Mouse (Mus musculus) left cerebral cortex, adult 11 months (tissue): ENCODE data around the gene Plg.

Experiments used
- DNase-seq: peaks from one replicate; pipeline ENCODE4 v3.0.0; 2022; ENCODE audit warnings: low spot score

The Plg gene

DNA sequence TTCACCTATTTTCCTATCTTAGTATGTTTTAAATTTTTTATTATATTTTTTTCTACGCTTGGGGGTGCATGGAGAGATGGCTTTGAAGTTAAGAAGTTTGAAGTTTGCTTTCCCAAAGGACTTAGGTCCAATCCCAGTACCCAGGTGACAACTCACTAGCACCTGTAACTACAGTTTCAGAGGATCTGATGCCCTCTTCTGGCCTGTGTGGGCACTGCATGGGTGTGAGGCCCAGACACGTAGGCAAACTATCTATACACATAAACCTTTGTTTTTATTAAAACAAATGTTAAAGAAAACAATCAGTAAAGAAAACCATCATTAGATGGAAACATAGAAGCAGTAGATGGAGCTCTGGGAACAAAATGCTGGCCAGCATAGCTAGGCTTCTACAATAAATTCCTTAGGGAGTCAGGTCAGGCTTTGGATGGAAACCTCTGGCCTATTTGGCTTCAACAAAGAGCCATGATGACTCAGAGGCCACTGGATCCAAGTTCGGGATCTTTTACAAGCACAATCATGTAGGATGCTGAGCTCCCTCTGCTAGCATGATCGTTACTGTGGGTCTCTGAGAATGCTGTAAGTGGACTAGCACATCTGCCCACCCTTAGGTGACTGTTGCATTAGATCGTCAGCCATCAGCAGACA, 76.9 kb downstream of the Plg start:
- no peak for DNase-seq

DNA sequence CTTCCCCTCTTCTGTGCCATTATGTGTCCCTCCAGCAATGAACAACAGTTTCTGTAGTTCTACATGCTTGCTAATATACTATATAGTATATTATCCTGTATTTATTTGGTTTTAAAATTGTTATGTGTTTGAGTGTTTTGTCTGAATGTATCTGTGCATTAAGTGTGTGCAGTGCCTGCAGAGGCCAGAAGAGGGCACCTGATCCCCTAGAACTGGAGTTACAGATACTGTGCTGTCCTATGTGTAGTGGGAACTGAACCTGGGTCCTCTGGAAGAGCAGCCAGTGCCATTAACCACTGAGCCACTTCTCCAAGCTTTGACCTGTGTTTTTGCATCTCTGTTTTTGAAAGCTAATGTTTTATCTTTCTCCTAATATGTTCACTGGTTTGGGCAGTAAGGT, 82.8 kb downstream of the Plg start:
- no peak for DNase-seq

DNA sequence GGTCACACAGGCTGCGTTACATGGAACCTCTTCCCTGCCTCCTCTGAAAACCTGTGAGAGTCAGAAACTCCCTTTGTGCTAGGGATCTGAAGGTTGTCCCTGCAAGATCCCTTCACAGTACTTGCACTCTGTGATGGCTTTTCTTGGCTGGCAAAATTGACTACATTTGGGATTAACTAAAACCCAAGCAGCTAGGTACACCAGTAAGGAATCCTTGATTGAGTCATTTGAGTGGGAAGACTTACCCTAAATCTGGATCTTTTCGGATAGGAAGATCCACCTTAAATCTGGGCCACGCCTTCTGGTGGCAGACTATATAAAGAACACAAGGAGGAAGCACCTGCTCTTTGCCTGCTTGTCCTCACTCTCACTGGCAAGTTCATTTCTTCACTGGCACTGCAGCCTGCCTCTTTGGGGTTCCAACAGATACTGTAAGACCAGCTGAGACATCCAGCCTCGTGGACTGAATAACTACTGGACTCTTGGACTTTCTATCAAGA, 88.1 kb downstream of the Plg start:
- no peak for DNase-seq

DNA sequence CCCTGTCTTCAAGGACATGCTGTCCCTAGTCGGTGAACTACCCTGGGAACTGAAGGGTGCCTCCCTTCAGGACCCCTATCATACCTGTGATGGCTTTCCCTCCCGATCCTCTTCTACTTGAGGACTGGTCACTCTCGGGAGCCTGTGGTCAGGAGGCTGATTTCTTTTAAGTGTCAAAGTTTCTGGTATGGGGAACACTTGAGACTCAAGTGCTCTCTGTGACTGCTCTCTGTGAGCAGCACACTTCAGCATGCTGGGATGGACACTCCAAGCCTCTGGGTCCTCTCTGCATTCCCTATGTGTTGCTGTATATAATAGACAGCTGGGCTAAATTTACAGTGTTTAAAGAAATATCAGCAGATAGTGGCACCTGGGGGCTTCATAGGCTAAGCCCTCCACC, 89.2 kb downstream of the Plg start:
- DNase-seq: no peak

DNA sequence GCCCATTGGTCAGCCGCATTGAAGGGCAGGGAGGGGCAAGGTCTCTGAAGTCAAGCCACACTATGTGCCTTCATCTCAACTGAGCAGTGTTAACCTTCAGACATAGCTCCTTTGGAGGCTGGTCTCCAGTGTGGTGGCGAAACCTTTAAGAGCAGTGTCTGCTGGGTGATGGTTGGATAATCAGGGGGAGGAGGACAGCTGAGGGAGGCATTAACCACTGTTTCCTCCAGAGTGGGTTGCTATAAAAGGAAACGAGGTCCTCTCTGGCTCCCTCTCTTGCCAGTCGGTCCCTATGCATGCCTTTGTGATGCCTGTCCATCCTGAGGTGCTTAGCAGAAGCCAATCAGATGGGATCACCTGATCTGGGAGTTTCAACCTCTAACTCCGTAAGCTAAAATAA, 90.3 kb downstream of the Plg start:
- DNase-seq: no peak
